Mouse (Mus musculus) cerebellum, adult 2 months (tissue): Measurements from ENCODE around the gene Gnl1.

Experiments
- CTCF ChIP-seq: fragments of 200-500 bp; IDR thresholded peaks from 2 replicates; pipeline ENCODE4 v1.5.1; 2011; ENCODE audit warnings: low read depth, mild to moderate bottlenecking, control low read depth, low read length, moderate library complexity, borderline replicate concordance; ENCODE audit not compliant: insufficient read depth
- POLR2A ChIP-seq: fragments of 200-500 bp; IDR thresholded peaks from 2 replicates; pipeline ENCODE4 v1.6.1; 2011; ENCODE audit warnings: low read length, control low read depth, borderline replicate concordance; ENCODE audit not compliant: insufficient read depth

DNA sequence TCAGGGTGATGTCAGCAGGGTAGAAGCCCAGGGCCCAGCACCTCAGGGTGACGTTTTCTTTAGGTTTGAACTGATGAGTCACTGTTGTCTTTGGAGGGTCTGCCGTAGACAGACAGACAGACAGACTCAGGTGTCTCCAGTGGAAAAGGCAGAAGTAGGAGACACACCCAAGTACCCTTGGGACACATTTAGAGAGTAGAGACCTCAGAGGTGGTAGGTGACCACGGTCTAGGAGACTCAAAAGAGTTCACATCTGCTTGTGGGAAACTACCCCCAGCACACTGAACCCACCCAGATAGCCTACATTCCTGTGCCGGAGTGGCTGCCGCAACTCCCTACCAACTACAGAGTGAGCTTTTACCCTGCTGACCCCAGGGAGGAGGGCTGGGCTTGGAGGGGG is 35.3 kb downstream of the Gnl1 start:
- TF ChIP-seq CTCF (no peak), POLR2A (no peak)
